Mouse (Mus musculus) macrophage (primary cell): ENCODE data around the gene Chd4. TPM values are rescaled to one million over a fixed set of nuclear protein-coding genes. Genes with fewer than 3 reads are reported as not detected.
A peak's percentile ranks its signal among the peaks of the same experiment; 100 is the strongest.

Experiments
- H3K27ac ChIP-seq: fragments of 350-480 bp; formaldehyde crosslinking; 2 replicates; pipeline ENCODE4 v1.9.0; 2021
- H3K36me3 ChIP-seq: fragments of 350-480 bp; formaldehyde crosslinking; 2 replicates; pipeline ENCODE4 v1.9.0; 2021; ENCODE audit errors: inconsistent target
- H3K4me3 ChIP-seq: fragments of 350-480 bp; formaldehyde crosslinking; 2 replicates; pipeline ENCODE4 v1.9.0; 2021; ENCODE audit errors: inconsistent target
- H3K79me2 ChIP-seq: fragments of 350-480 bp; formaldehyde crosslinking; 2 replicates; pipeline ENCODE4 v1.9.0; 2021; ENCODE audit errors: inconsistent target
- WGBS: methylation state at CpG from one replicate; pipeline ENCODE4 v1.1.7; 2026; ENCODE audit warnings: inconsistent platforms; ENCODE audit not compliant: missing documents; 5-methylcytosine and 5-hydroxymethylcytosine counted together
- polyA plus RNA-seq: library from polyadenylated mRNA; stranded (reverse); fragments of 250-400 nt; gene quantifications from 3 replicates; pipeline ENCODE4 v1.2.4, GENCODE M21; 2018; ENCODE audit warnings: inconsistent platforms

Gene Chd4
- polyA plus RNA-seq, 1 experiment from 2014 or later, result 280 TPM

GRCm38 (mm10) chr6:125165328-125165891, 69.6 kb downstream of the Chd4 start:
- WGBS, result under 1% methylated on average over 30 of the region's 36 CpGs
- H3K36me3 ChIP-seq, result peaks cover 11% of the 10 kb centered on the region; the same call in 1 of the 2 replicates
- peak overlapping the region; percentile 96 for H3K27ac ChIP-seq

GRCm38 (mm10) chr6:125166051-125166751, 70.4 kb downstream of the Chd4 start, which contains the start of gene Gapdh:
Gapdh (minus strand) TSS chr6:125166467.
- H3K79me2 ChIP-seq, result peaks cover 30% of the 10 kb centered on the region
- H3K36me3 ChIP-seq, result peaks cover 4% of the 10 kb centered on the region; the same call in 1 of the 2 replicates
- WGBS, result under 1% methylated on average over 17 of the region's 18 CpGs
- peak within 1 kb of the TSS; percentile 68 for H3K4me3 ChIP-seq
- H3K27ac ChIP-seq, result peak within 1 kb of the TSS; percentile 96

More at GRCm38 (mm10) chr6:125165328-125165891, 69.6 kb downstream of the Chd4 start:
- Histone ChIP-seq H3K79me2 (peaks cover 30% of the 10 kb centered on the region), H3K4me3 (peak overlapping the region; percentile 68)

- Histone ChIP-seq H3K79me2 (peaks cover 30% of the 10 kb centered on the region), H3K27ac (peak overlapping the region; percentile 96), H3K36me3 (no peaks in the 10 kb centered on the region; the same call in 1 of the 2 replicates), H3K4me3 (peak overlapping the region; percentile 68)
- WGBS, result 43% methylated on average over 10 of the region's 10 CpGs
These were observed 71.3 kb downstream of the Chd4 start for GRCm38 (mm10) chr6:125166861-125167650.

- Histone ChIP-seq H3K36me3 (no peaks in the 10 kb centered on the region; the same call in 1 of the 2 replicates), H3K79me2 (peaks cover 23% of the 10 kb centered on the region), H3K27ac (no peak overlapping the region), H3K4me3 (no peak overlapping the region)
- 95% methylated on average over 14 of the region's 14 CpGs for WGBS
These were observed 72.3 kb downstream of the Chd4 start for GRCm38 (mm10) chr6:125168086-125168485.

DNA sequence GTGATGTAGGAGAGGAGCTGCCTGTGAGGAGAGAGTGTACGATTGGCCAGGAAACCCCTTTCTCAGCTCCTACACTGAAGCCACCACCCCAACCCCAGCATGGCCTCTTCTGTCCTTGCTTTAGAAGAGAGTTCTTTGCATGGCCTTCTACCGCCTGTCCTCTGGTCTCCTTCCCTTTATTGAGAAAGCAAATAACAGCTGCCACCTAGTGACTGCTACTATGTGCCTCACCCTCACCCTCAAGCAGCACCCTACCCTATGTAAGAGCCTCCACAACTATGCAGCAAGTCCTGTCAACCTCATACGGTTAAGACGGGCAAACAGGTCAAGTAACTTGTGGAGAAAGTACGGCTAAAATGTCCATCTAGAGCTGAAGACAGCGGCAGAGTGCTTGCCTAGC, 74.4 kb downstream of the Chd4 start:
- no peak overlapping the region for H3K27ac ChIP-seq
- peaks cover 5% of the 10 kb centered on the region; the same call in 1 of the 2 replicates for H3K36me3 ChIP-seq
- H3K4me3 ChIP-seq, result no peak overlapping the region
- 82% methylated on average over 6 of the region's 6 CpGs for WGBS
- peaks cover 2% of the 10 kb centered on the region for H3K79me2 ChIP-seq

DNA sequence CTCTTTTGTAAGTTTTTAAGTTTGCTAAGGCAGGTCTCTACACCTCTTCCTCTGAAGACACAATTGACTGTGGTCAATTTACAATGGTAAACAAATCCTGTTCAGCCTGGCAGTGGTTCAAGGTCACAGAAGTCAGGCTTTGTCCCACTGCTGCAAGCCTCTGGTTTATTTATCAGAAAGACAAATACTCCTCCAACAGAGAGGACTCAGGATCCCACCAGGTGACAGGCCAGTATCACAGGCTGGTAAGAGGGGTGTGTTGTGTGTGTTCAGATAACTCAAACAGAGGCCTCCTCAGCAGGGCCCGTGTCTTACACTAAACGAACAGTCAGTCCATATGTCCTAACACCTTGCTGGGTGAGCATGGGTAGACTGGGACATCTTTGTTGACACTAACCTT, 76.7 kb downstream of the Chd4 start:
- no peak overlapping the region for H3K4me3 ChIP-seq
- peaks cover 12% of the 10 kb centered on the region; the same call in 1 of the 2 replicates for H3K36me3 ChIP-seq
- WGBS, result 94% methylated on average over 2 of the region's 2 CpGs
- H3K79me2 ChIP-seq, result no peaks in the 10 kb centered on the region
- H3K27ac ChIP-seq, result no peak overlapping the region

DNA sequence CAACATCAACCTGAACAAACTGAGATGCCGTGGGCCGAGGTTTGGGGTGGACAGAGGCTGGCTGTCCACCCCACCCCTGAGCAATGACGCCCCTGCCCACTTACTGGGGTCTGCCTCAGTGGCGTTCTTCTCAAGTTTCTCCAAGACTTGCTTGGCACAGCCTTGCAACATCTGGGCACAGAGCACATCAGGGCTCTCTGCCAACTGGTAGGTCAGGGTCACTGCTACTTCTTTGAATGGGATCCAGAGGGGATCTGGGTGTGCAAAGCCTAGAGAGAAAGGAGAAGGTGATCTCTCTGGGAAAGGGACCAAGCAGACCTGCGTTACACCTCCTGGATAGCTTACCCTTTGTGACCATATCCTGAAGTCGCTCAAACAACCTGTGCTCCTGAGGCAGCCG, 77.5 kb downstream of the Chd4 start:
- peaks cover 12% of the 10 kb centered on the region; the same call in 1 of the 2 replicates for H3K36me3 ChIP-seq
- H3K27ac ChIP-seq, result no peak overlapping the region
- no peaks in the 10 kb centered on the region for H3K79me2 ChIP-seq
- H3K4me3 ChIP-seq, result no peak overlapping the region
- WGBS, result 96% methylated on average over 7 of the region's 7 CpGs

DNA sequence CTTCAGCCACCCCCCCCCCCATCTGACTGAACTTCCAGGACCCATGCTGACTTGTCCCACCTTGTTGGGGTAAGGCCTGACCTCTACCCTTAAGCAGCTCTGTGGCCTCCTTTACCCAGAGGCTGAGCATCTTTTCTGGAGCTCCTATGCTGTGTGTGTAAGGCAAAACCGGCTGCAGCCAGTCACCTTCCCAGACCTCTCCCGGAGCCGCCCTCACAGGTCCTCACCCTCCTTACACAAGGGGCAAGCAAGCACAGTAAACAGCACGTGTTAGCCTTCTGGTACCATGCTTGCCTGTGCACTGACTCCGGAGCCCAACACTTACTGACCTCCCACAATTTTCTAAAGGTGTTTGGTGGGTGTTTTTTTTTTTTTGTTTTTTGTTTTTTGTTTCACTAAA, 79.7 kb downstream of the Chd4 start:
- Histone ChIP-seq H3K4me3 (no peak overlapping the region), H3K79me2 (no peaks in the 10 kb centered on the region), H3K36me3 (peaks cover 12% of the 10 kb centered on the region; the same call in 1 of the 2 replicates), H3K27ac (no peak overlapping the region)
- 92% methylated on average over 5 of the region's 5 CpGs for WGBS

GRCm38 (mm10) chr6:125179601-125180000, 83.8 kb downstream of the Chd4 start:
- Histone ChIP-seq H3K4me3 (no peak overlapping the region), H3K36me3 (peaks cover 6% of the 10 kb centered on the region; the same call in 1 of the 2 replicates), H3K27ac (no peak overlapping the region), H3K79me2 (no peaks in the 10 kb centered on the region)
- 97% methylated on average over 7 of the region's 7 CpGs for WGBS

Other genes starting within 250 kb of the Chd4 start
- gene P3h3, start 238.2 kb upstream of the Chd4 start, polyA plus RNA-seq, result 9.8 to 27.6 TPM (median 12.3 TPM) in 3 replicates
- gene Gpr162, start 232.0 kb upstream of the Chd4 start, polyA plus RNA-seq, result 20.0 to 195 TPM (median 70.2 TPM) in 3 replicates
- 49.3 to 211 TPM (median 83.5 TPM) in 3 replicates for gene Cd4, start 207.8 kb upstream of the Chd4 start, polyA plus RNA-seq
- gene Lag3, start 184.3 kb upstream of the Chd4 start, polyA plus RNA-seq, result 1.5 to 1.8 TPM (median 1.5 TPM) in 3 replicates
- 540 to 1,227 TPM (median 1,212 TPM) in 3 replicates for gene Ptms, start 175.9 kb upstream of the Chd4 start, polyA plus RNA-seq
- 179 to 203 TPM (median 199 TPM) in 3 replicates for gene Mlf2, start 164.6 kb upstream of the Chd4 start, polyA plus RNA-seq
- gene Cops7a, start 130.4 kb upstream of the Chd4 start, polyA plus RNA-seq, result 42.8 to 68.7 TPM (median 51.4 TPM) in 3 replicates
- 10.8 to 32.4 TPM (median 17.5 TPM) in 3 replicates for gene Pianp, start 99.3 kb upstream of the Chd4 start, polyA plus RNA-seq
- 35.4 to 57.8 TPM (median 41.9 TPM) in 3 replicates for gene Zfp384, start 86.8 kb upstream of the Chd4 start, polyA plus RNA-seq
- 40.7 to 67.3 TPM (median 57.5 TPM) in 3 replicates for gene Ing4, start 56.2 kb upstream of the Chd4 start, polyA plus RNA-seq
- 1.4 to 5.9 TPM (median 3.2 TPM) in 3 replicates for gene Acrbp, start 46.3 kb upstream of the Chd4 start, polyA plus RNA-seq
- 10.0 to 28.0 TPM (median 23.5 TPM) in 3 replicates for gene Lpar5, start 28.1 kb upstream of the Chd4 start, polyA plus RNA-seq
- 15.3 to 47.0 TPM (median 23.8 TPM) in 3 replicates for gene Nop2, start 35.9 kb downstream of the Chd4 start, polyA plus RNA-seq
- 14.3 to 29.7 TPM (median 18.2 TPM) in 3 replicates for gene Iffo1, start 49.3 kb downstream of the Chd4 start, polyA plus RNA-seq
- gene Gapdh, start 70.5 kb downstream of the Chd4 start, polyA plus RNA-seq, result 1,249 to 2,484 TPM (median 2,323 TPM) in 3 replicates
- 6.0 to 12.7 TPM (median 10.3 TPM) in 3 replicates for gene Ncapd2, start 95.7 kb downstream of the Chd4 start, polyA plus RNA-seq
- 32.5 to 47.9 TPM (median 40.8 TPM) in 3 replicates for gene Mrpl51, start 95.8 kb downstream of the Chd4 start, polyA plus RNA-seq
- gene Vamp1, start 119.6 kb downstream of the Chd4 start, polyA plus RNA-seq, result 4.9 to 8.4 TPM (median 6.3 TPM) in 3 replicates
- gene Tapbpl, start 135.9 kb downstream of the Chd4 start, polyA plus RNA-seq, result 11.1 to 31.4 TPM (median 11.5 TPM) in 3 replicates
- gene Cd27, start 141.0 kb downstream of the Chd4 start, polyA plus RNA-seq, result not detected in 3 replicates
- not detected in 3 replicates for gene Tuba3a, start 190.1 kb downstream of the Chd4 start, polyA plus RNA-seq
- gene Ltbr, start 217.9 kb downstream of the Chd4 start, polyA plus RNA-seq, result 54.9 to 70.4 TPM (median 60.9 TPM) in 3 replicates
- gene Scnn1a, start 224.7 kb downstream of the Chd4 start, polyA plus RNA-seq, result 0.93 to 1.8 TPM (median 1.3 TPM) in 3 replicates